Mouse (Mus musculus) adrenal gland, postnatal 14 days (tissue): Measurements from ENCODE around the gene 4430402I18Rik. TPM values are rescaled to one million over a fixed set of nuclear protein-coding genes. Genes with fewer than 3 reads are reported as not detected.
"Not testable (repeated sequence)": the region's sequence is repeated elsewhere in the genome, so short reads cannot be mapped to it uniquely, and the experiment has no call there.

ENCODE experiments used
- DNase-seq: peaks from one replicate; pipeline ENCODE4 v3.0.0; 2021; ENCODE audit warnings: mixed read lengths
- long read RNA-seq, 2 experiments: library from polyadenylated mRNA; stranded (forward); transcript quantifications; one replicate each; pipeline ENCODE4 v2.0.0; 2021
- total RNA-seq: library from RNA; stranded (reverse); gene quantifications from 2 replicates; pipeline ENCODE4 v1.2.3, GENCODE M21; 2021

The 4430402I18Rik gene
- 11.4 and 12.2 TPM in 2 replicates for total RNA-seq
- long read RNA-seq, experiment 1, partial matches to known transcripts, result 5 of 11 reads
- long read RNA-seq, experiment 1, other reads (novel, unspliced or antisense), result 5 of 11 reads
- long read RNA-seq, experiment 2, partial matches to known transcripts, result 2 of 11 reads
- long read RNA-seq, experiment 2, other reads (novel, unspliced or antisense), result 8 of 11 reads

GRCm38 (mm10) chr19:28967652-28968051 is at the start of gene 4430402I18Rik:
Gene 4430402I18Rik, minus strand, starts transcription at chr19:28967800.
- DNase-seq, result peak; percentile 47

- DNase-seq, result no peak
Observed at GRCm38 (mm10) chr19:29016786-29017185, 49.2 kb upstream of the 4430402I18Rik start.

- DNase-seq, result no peak
Observed at GRCm38 (mm10) chr19:29016204-29016765, 48.7 kb upstream of the 4430402I18Rik start.

- DNase-seq, result no peak
Observed at GRCm38 (mm10) chr19:29015410-29016203, 48.0 kb upstream of the 4430402I18Rik start.

GRCm38 (mm10) chr19:29014466-29015055 is 47.0 kb upstream of the 4430402I18Rik start:
- DNase-seq, result no peak

GRCm38 (mm10) chr19:29011355-29011990 is 43.9 kb upstream of the 4430402I18Rik start:
- DNase-seq, result no peak

- no peak for DNase-seq
Observed at GRCm38 (mm10) chr19:29009046-29009445, 41.4 kb upstream of the 4430402I18Rik start.

GRCm38 (mm10) chr19:29008069-29008706 is 40.6 kb upstream of the 4430402I18Rik start:
- peak; percentile 27 for DNase-seq

GRCm38 (mm10) chr19:29000321-29000720 is 32.7 kb upstream of the 4430402I18Rik start:
- not testable (repeated sequence) for DNase-seq

GRCm38 (mm10) chr19:28997976-28998630 is 30.5 kb upstream of the 4430402I18Rik start:
- DNase-seq, result no peak

- DNase-seq, result no peak
Observed at GRCm38 (mm10) chr19:28995366-28995765, 27.8 kb upstream of the 4430402I18Rik start.

GRCm38 (mm10) chr19:28994870-28995269 is 27.3 kb upstream of the 4430402I18Rik start:
- no peak for DNase-seq

- DNase-seq, result no peak
Observed at GRCm38 (mm10) chr19:28991391-28991790, 23.8 kb upstream of the 4430402I18Rik start.

- DNase-seq, result no peak
Observed at GRCm38 (mm10) chr19:28990590-28991221, 23.1 kb upstream of the 4430402I18Rik start.

- DNase-seq, result peak; percentile 100
Observed at GRCm38 (mm10) chr19:28990194-28990589, 22.6 kb upstream of the 4430402I18Rik start, which contains the start of gene Cdc37l1. Gene Cdc37l1, plus strand, starts transcription at chr19:28990352.

- no peak for DNase-seq
Observed at GRCm38 (mm10) chr19:28989515-28989914, 21.9 kb upstream of the 4430402I18Rik start.

GRCm38 (mm10) chr19:28982617-28983016 is 15.0 kb upstream of the 4430402I18Rik start:
- no peak for DNase-seq

GRCm38 (mm10) chr19:28974862-28975611 is 7.4 kb upstream of the 4430402I18Rik start:
- peak; percentile 88 for DNase-seq

GRCm38 (mm10) chr19:28970251-28970650 is 2.7 kb upstream of the 4430402I18Rik start:
- DNase-seq, result no peak

- DNase-seq, result peak; percentile 46
Observed at GRCm38 (mm10) chr19:28969231-28969630, 1.6 kb upstream of the 4430402I18Rik start.
